ENCODE assay signal across 34 mouse cellular contexts in genomic region chr8:92260056-92260455, GRCm38 (mm10).
"Had no signal": no experiment of that assay in that cellular context is flagged by ENCODE, and none has a peak within 500 bp of the region (broad histone marks: within the 10 kb centered on the region; RNA-seq: fewer than 3 reads in every experiment).

No protein-coding gene starts in this region.

- H3K9ac ChIP-seq: heart, embryonic 13.5 days; heart, embryonic 15.5 days; hindbrain, embryonic 12.5 days; hindbrain, embryonic 13.5 days; hindbrain, embryonic 14.5 days; hindbrain, embryonic 15.5 days; intestine, embryonic 15.5 days; kidney, embryonic 15.5 days had no signal

- H3K4me2 ChIP-seq: heart, embryonic 11.5 days; heart, embryonic 13.5 days; heart, embryonic 15.5 days; hindbrain, embryonic 12.5 days; hindbrain, embryonic 13.5 days; hindbrain, embryonic 14.5 days; hindbrain, embryonic 15.5 days; intestine, embryonic 15.5 days; kidney, embryonic 15.5 days had no signal

- DNase-seq: heart, postnatal 10 days; heart, postnatal 14 days; heart, postnatal 36 days; heart, postnatal 4 days; kidney, adult 11 months; kidney, adult 18-20 months; kidney, adult 2 months; kidney, adult 8-10 months; kidney, adult 9 months; kidney, postnatal 10 days; kidney, postnatal 14 days; kidney, postnatal 25 days; kidney, postnatal 36 days; kidney, postnatal 4 days; layer of hippocampus, adult 9-11 months; layer of hippocampus, postnatal 36 days had no signal

- H3K4me3 ChIP-seq: heart, embryonic 13.5 days; heart, embryonic 15.5 days; hindbrain, embryonic 10.5 days; hindbrain, embryonic 12.5 days; hindbrain, embryonic 13.5 days; hindbrain, embryonic 15.5 days; intestine, embryonic 15.5 days; kidney, embryonic 15.5 days; layer of hippocampus, adult 2 months; left cerebral cortex, adult 2 months had no signal

- H3K9me3 ChIP-seq: heart, embryonic 13.5 days; heart, embryonic 15.5 days; hindbrain, embryonic 10.5 days; hindbrain, embryonic 12.5 days; hindbrain, embryonic 13.5 days; hindbrain, embryonic 15.5 days; intestine, embryonic 15.5 days; kidney, embryonic 15.5 days had no signal

- H3K4me1 ChIP-seq: heart, embryonic 13.5 days; heart, embryonic 15.5 days; hindbrain, embryonic 15.5 days; intestine, embryonic 15.5 days; kidney, embryonic 15.5 days had no signal

- H3K27ac ChIP-seq: heart, embryonic 13.5 days; heart, embryonic 15.5 days; hindbrain, embryonic 10.5 days; hindbrain, embryonic 12.5 days; hindbrain, embryonic 14.5 days; hindbrain, embryonic 15.5 days; hindbrain, postnatal 0 days; intestine, embryonic 15.5 days; kidney, embryonic 15.5 days; kidney, postnatal 0 days; layer of hippocampus, adult 2 months; left cerebral cortex, adult 2 months had no signal

- ATAC-seq: hindbrain, embryonic 16.5 days; hindbrain, postnatal 0 days; inflammation-experienced regulatory T-cells, adult 6 months; intestine, embryonic 15.5 days; intestine, embryonic 16.5 days; intestine, postnatal 0 days had no signal

- H3K36me3 ChIP-seq: heart, embryonic 13.5 days; heart, embryonic 15.5 days; hindbrain, embryonic 10.5 days; hindbrain, embryonic 12.5 days; hindbrain, embryonic 13.5 days; hindbrain, embryonic 15.5 days; intestine, embryonic 15.5 days; kidney, embryonic 15.5 days had no signal

- H3K27me3 ChIP-seq: heart, embryonic 13.5 days; heart, embryonic 15.5 days; hindbrain, embryonic 12.5 days; hindbrain, embryonic 15.5 days; intestine, embryonic 15.5 days had no signal
